Mouse (Mus musculus) limb, embryonic 15.5 days (tissue): ENCODE measurements around the gene Slc25a21. TPM values are rescaled to one million over a fixed set of nuclear protein-coding genes. Genes with fewer than 3 reads are reported as not detected.

ENCODE experiments used
- ATAC-seq: fragments of 200-750 bp; cut with Nextera tagmentation; 2 replicates; pipeline ENCODE4 v1.8.0; 2017; ENCODE audit warnings: low read depth, moderate TSS enrichment; ENCODE audit not compliant: insufficient number of reproducible peaks, low FRiP score, low TSS enrichment
- H3K27ac ChIP-seq: fragments of 300-500 bp; sonication (generic); 2 replicates; pipeline ENCODE4 v1.5.1; 2015; ENCODE audit warnings: moderate library complexity, mild to moderate bottlenecking, inconsistent platforms
- H3K27me3 ChIP-seq: fragments of 300-500 bp; sonication (generic); 2 replicates; pipeline ENCODE4 v1.6.1; 2015; ENCODE audit warnings: inconsistent platforms
- H3K36me3 ChIP-seq: fragments of 300-500 bp; sonication (generic); 2 replicates; pipeline ENCODE4 v1.6.1; 2015; ENCODE audit warnings: inconsistent platforms
- H3K4me1 ChIP-seq: fragments of 300-500 bp; sonication (generic); 2 replicates; pipeline ENCODE4 v1.6.1; 2015; ENCODE audit warnings: inconsistent platforms
- H3K4me2 ChIP-seq: fragments of 300-500 bp; sonication (generic); 2 replicates; pipeline ENCODE4 v1.6.1; 2015; ENCODE audit warnings: mild to moderate bottlenecking, inconsistent platforms
- H3K4me3 ChIP-seq: fragments of 300-500 bp; sonication (generic); 2 replicates; pipeline ENCODE4 v1.5.1; 2015; ENCODE audit warnings: mild to moderate bottlenecking, inconsistent platforms
- H3K9ac ChIP-seq: fragments of 300-500 bp; sonication (generic); 2 replicates; pipeline ENCODE4 v1.6.1; 2015; ENCODE audit warnings: inconsistent platforms
- H3K9me3 ChIP-seq: fragments of 300-500 bp; sonication (generic); 2 replicates; pipeline ENCODE4 v1.6.1; 2016; ENCODE audit warnings: inconsistent platforms
- WGBS: fragments of 180-500 bp; shearing (Covaris S2); methylation state at CpG from one replicate; pipeline ENCODE4 v1.1.7; 2015; 5-methylcytosine and 5-hydroxymethylcytosine counted together
- polyA plus RNA-seq: library from polyadenylated mRNA; unstranded; fragments of >200 nt; fragmentation: Nextera tagmentation; extraction: Ambion mirVana; gene quantifications from 2 replicates; pipeline ENCODE4 v1.2.1, GENCODE M21; 2015

The Slc25a21 gene
- polyA plus RNA-seq, 1 experiment from 2014 or later: 0.40 TPM

- Histone ChIP-seq H3K4me2 (peak overlapping the region; percentile 25; the same call in 1 of the 2 replicates), H3K27ac (0 out of 2 replicates have a peak overlapping the region, but pooled peaks have one; percentile 33), H3K9me3 (no peaks in the 10 kb centered on the region), H3K9ac (no peak overlapping the region), H3K4me3 (peak overlapping the region; percentile 8), H3K4me1 (peaks cover 30% of the 10 kb centered on the region), H3K36me3 (no peaks in the 10 kb centered on the region), H3K27me3 (peaks cover 65% of the 10 kb centered on the region)
- WGBS: 13% methylated on average over 44 of the region's 44 CpGs
- no peak for ATAC-seq
These were observed 497.1 kb downstream of the Slc25a21 start for GRCm38 (mm10) chr12:56699915-56700900.

- Histone ChIP-seq H3K36me3 (no peaks in the 10 kb centered on the region), H3K27ac (0 out of 2 replicates have a peak overlapping the region, but pooled peaks have one; percentile 33), H3K4me3 (no peak overlapping the region), H3K9me3 (no peaks in the 10 kb centered on the region), H3K4me1 (peaks cover 36% of the 10 kb centered on the region), H3K4me2 (no peak overlapping the region), H3K9ac (no peak overlapping the region), H3K27me3 (peaks cover 69% of the 10 kb centered on the region)
- WGBS: 38% methylated on average over 3 of the region's 3 CpGs
- no peak for ATAC-seq
These were observed 497.9 kb downstream of the Slc25a21 start for GRCm38 (mm10) chr12:56699351-56699750.

GRCm38 (mm10) chr12:56698191-56698980, 498.9 kb downstream of the Slc25a21 start:
- Histone ChIP-seq H3K36me3 (no peaks in the 10 kb centered on the region), H3K4me1 (peaks cover 36% of the 10 kb centered on the region), H3K4me3 (peak overlapping the region; percentile 42; the same call in 1 of the 2 replicates), H3K27me3 (peaks cover 76% of the 10 kb centered on the region), H3K9me3 (no peaks in the 10 kb centered on the region), H3K4me2 (peak overlapping the region; percentile 60; the same call in 1 of the 2 replicates), H3K9ac (no peak overlapping the region), H3K27ac (no peak overlapping the region)
- 15% methylated on average over 8 of the region's 8 CpGs for WGBS
- no peak for ATAC-seq

GRCm38 (mm10) chr12:56697785-56698184, 499.5 kb downstream of the Slc25a21 start:
- no peak for ATAC-seq
- Histone ChIP-seq H3K27me3 (peaks cover 82% of the 10 kb centered on the region), H3K9ac (no peak overlapping the region), H3K27ac (no peak overlapping the region), H3K4me3 (peak overlapping the region; percentile 42), H3K36me3 (no peaks in the 10 kb centered on the region), H3K9me3 (no peaks in the 10 kb centered on the region), H3K4me1 (peaks cover 36% of the 10 kb centered on the region), H3K4me2 (peak overlapping the region; percentile 60)
- WGBS: 6% methylated on average over 12 of the region's 12 CpGs

- Histone ChIP-seq H3K9ac (no peak overlapping the region), H3K27ac (no peak overlapping the region), H3K9me3 (no peaks in the 10 kb centered on the region), H3K4me3 (peak overlapping the region; percentile 42), H3K4me2 (peak overlapping the region; percentile 60), H3K36me3 (no peaks in the 10 kb centered on the region), H3K27me3 (peaks cover 83% of the 10 kb centered on the region), H3K4me1 (peaks cover 40% of the 10 kb centered on the region)
- 1% methylated on average over 36 of the region's 36 CpGs for WGBS
- no peak for ATAC-seq
These were observed 500.1 kb downstream of the Slc25a21 start for GRCm38 (mm10) chr12:56697011-56697740.

- ATAC-seq: no peak
- 0 out of 2 replicates have a peak overlapping the region, but pooled peaks have one; percentile 14 for H3K9ac ChIP-seq
- WGBS: under 1% methylated on average over 57 of the region's 57 CpGs
- H3K4me1 ChIP-seq: peaks cover 44% of the 10 kb centered on the region
- H3K4me3 ChIP-seq: peak overlapping the region; percentile 42
- H3K9me3 ChIP-seq: no peaks in the 10 kb centered on the region
- H3K4me2 ChIP-seq: peak overlapping the region; percentile 60
- H3K27ac ChIP-seq: no peak overlapping the region
- no peaks in the 10 kb centered on the region for H3K36me3 ChIP-seq
- peaks cover 88% of the 10 kb centered on the region for H3K27me3 ChIP-seq
These were observed 500.9 kb downstream of the Slc25a21 start for GRCm38 (mm10) chr12:56696174-56697010.

- Histone ChIP-seq H3K36me3 (no peaks in the 10 kb centered on the region), H3K27me3 (peaks cover 90% of the 10 kb centered on the region), H3K27ac (peak overlapping the region; percentile 29), H3K4me2 (peak overlapping the region; percentile 60), H3K9ac (no peak overlapping the region), H3K4me3 (peak overlapping the region; percentile 42), H3K9me3 (no peaks in the 10 kb centered on the region), H3K4me1 (peaks cover 47% of the 10 kb centered on the region)
- under 1% methylated on average over 41 of the region's 41 CpGs for WGBS
- peak; percentile 91 for ATAC-seq
These were observed 501.7 kb downstream of the Slc25a21 start for GRCm38 (mm10) chr12:56695358-56696173.

GRCm38 (mm10) chr12:56694936-56695335, 502.3 kb downstream of the Slc25a21 start:
- H3K9me3 ChIP-seq: no peaks in the 10 kb centered on the region
- H3K27ac ChIP-seq: no peak overlapping the region
- ATAC-seq: no peak
- peaks cover 47% of the 10 kb centered on the region for H3K4me1 ChIP-seq
- H3K27me3 ChIP-seq: peaks cover 91% of the 10 kb centered on the region
- H3K36me3 ChIP-seq: no peaks in the 10 kb centered on the region
- H3K4me2 ChIP-seq: peak overlapping the region; percentile 60
- 4% methylated on average over 11 of the region's 11 CpGs for WGBS
- H3K9ac ChIP-seq: no peak overlapping the region
- peak overlapping the region; percentile 42 for H3K4me3 ChIP-seq

- peaks cover 50% of the 10 kb centered on the region for H3K4me1 ChIP-seq
- no peak for ATAC-seq
- no peaks in the 10 kb centered on the region for H3K9me3 ChIP-seq
- no peak overlapping the region for H3K27ac ChIP-seq
- no peaks in the 10 kb centered on the region for H3K36me3 ChIP-seq
- 6% methylated on average over 14 of the region's 14 CpGs for WGBS
- no peak overlapping the region for H3K4me2 ChIP-seq
- peaks cover 91% of the 10 kb centered on the region for H3K27me3 ChIP-seq
- H3K4me3 ChIP-seq: peak overlapping the region; percentile 42; the same call in 1 of the 2 replicates
- H3K9ac ChIP-seq: no peak overlapping the region
These were observed 502.9 kb downstream of the Slc25a21 start for GRCm38 (mm10) chr12:56694361-56694760.
